Mouse (Mus musculus) kidney, embryonic 16.5 days (tissue): ENCODE measurements at regions not wholly inside any gene's neighbourhood (a gene's known extent, or its start where the extent isn't known, plus 50 kb on each side); places are given as distances from the start of the nearest gene placed in this dataset.

ENCODE experiments used
- ATAC-seq: fragments of 200-750 bp; cut with Nextera tagmentation; 2 replicates; pipeline ENCODE4 v1.8.0; 2017; ENCODE audit warnings: moderate TSS enrichment; ENCODE audit not compliant: low FRiP score, low TSS enrichment
- H3K27ac ChIP-seq: fragments of 300-500 bp; sonication (generic); 2 replicates; pipeline ENCODE4 v1.5.1; 2014; ENCODE audit warnings: low read length
- H3K27me3 ChIP-seq: fragments of 300-500 bp; sonication (generic); 2 replicates; pipeline ENCODE4 v1.6.1; 2014; ENCODE audit warnings: low read length, control low read depth, mixed read lengths; ENCODE audit not compliant: insufficient read depth
- H3K36me3 ChIP-seq: fragments of 300-500 bp; sonication (generic); 2 replicates; pipeline ENCODE4 v1.6.1; 2014; ENCODE audit warnings: low read length, control low read depth, mixed read lengths; ENCODE audit not compliant: insufficient read depth
- H3K4me1 ChIP-seq: fragments of 300-500 bp; sonication (generic); 2 replicates; pipeline ENCODE4 v1.6.1; 2014; ENCODE audit warnings: low read length, control low read depth, mixed read lengths; ENCODE audit not compliant: insufficient read depth
- H3K4me2 ChIP-seq: fragments of 300-500 bp; sonication (generic); replicated peaks from 2 replicates; pipeline ENCODE4 v1.6.1; 2014; ENCODE audit warnings: low read depth, low read length
- H3K4me3 ChIP-seq: fragments of 300-500 bp; sonication (generic); 2 replicates; pipeline ENCODE4 v1.5.1; 2014; ENCODE audit warnings: mild to moderate bottlenecking, low read length
- H3K9ac ChIP-seq: fragments of 300-500 bp; sonication (generic); replicated peaks from 2 replicates; pipeline ENCODE4 v1.6.1; 2014; ENCODE audit warnings: low read length
- H3K9me3 ChIP-seq: fragments of 300-500 bp; sonication (generic); 2 replicates; pipeline ENCODE4 v1.6.1; 2016; ENCODE audit warnings: low read length, control low read depth
- WGBS: fragments of 180-500 bp; shearing (Covaris S2); extraction: QIAGEN DNeasy Blood & Tissue Kit; methylation state at CpG from one replicate; pipeline ENCODE4 v1.1.7; 2014; 5-methylcytosine and 5-hydroxymethylcytosine counted together

- H3K9me3 ChIP-seq, result no peaks in the 10 kb centered on the region
- H3K27ac ChIP-seq, result no peak overlapping the region
- 53% methylated on average over 3 of the region's 3 CpGs for WGBS
- no peak overlapping the region for H3K9ac ChIP-seq
- no peaks in the 10 kb centered on the region for H3K36me3 ChIP-seq
- no peaks in the 10 kb centered on the region for H3K27me3 ChIP-seq
- no peak overlapping the region for H3K4me2 ChIP-seq
- H3K4me3 ChIP-seq, result no peak overlapping the region
- ATAC-seq, result no peak
- no peaks in the 10 kb centered on the region for H3K4me1 ChIP-seq
These were observed 203.1 kb downstream of the Gm9733 start for GRCm38 (mm10) chr3:15128960-15129359.

GRCm38 (mm10) chr3:15129729-15130369 lies 202.3 kb downstream of the Gm9733 start:
- H3K9ac ChIP-seq, result no peak overlapping the region
- H3K4me2 ChIP-seq, result no peak overlapping the region
- no peak for ATAC-seq
- no peaks in the 10 kb centered on the region for H3K9me3 ChIP-seq
- H3K4me3 ChIP-seq, result no peak overlapping the region
- H3K27me3 ChIP-seq, result no peaks in the 10 kb centered on the region
- no peaks in the 10 kb centered on the region for H3K4me1 ChIP-seq
- 87% methylated on average over 9 of the region's 9 CpGs for WGBS
- no peak overlapping the region for H3K27ac ChIP-seq
- H3K36me3 ChIP-seq, result no peaks in the 10 kb centered on the region

- Histone ChIP-seq H3K27me3 (no peaks in the 10 kb centered on the region), H3K9me3 (no peaks in the 10 kb centered on the region), H3K36me3 (no peaks in the 10 kb centered on the region), H3K9ac (no peak overlapping the region), H3K4me1 (no peaks in the 10 kb centered on the region), H3K27ac (no peak overlapping the region), H3K4me3 (no peak overlapping the region), H3K4me2 (no peak overlapping the region)
- WGBS, result 26% methylated on average over 5 of the region's 5 CpGs
- peak; percentile 83 for ATAC-seq
These were observed 200.0 kb downstream of the Gm9733 start for GRCm38 (mm10) chr3:15132136-15132535.

GRCm38 (mm10) chr3:15139550-15139949 lies 192.6 kb downstream of the Gm9733 start:
- H3K9ac ChIP-seq, result no peak overlapping the region
- H3K27me3 ChIP-seq, result no peaks in the 10 kb centered on the region
- no peak overlapping the region for H3K4me2 ChIP-seq
- H3K9me3 ChIP-seq, result no peaks in the 10 kb centered on the region
- no peak overlapping the region for H3K27ac ChIP-seq
- H3K4me3 ChIP-seq, result no peak overlapping the region
- no peak for ATAC-seq
- H3K36me3 ChIP-seq, result no peaks in the 10 kb centered on the region
- 85% methylated on average over 1 of the region's 1 CpGs for WGBS
- H3K4me1 ChIP-seq, result no peaks in the 10 kb centered on the region

- no peaks in the 10 kb centered on the region for H3K9me3 ChIP-seq
- H3K9ac ChIP-seq, result no peak overlapping the region
- H3K36me3 ChIP-seq, result no peaks in the 10 kb centered on the region
- H3K27ac ChIP-seq, result no peak overlapping the region
- no peak overlapping the region for H3K4me3 ChIP-seq
- no peak for ATAC-seq
- WGBS, result 44% methylated on average over 1 of the region's 1 CpGs
- no peaks in the 10 kb centered on the region for H3K4me1 ChIP-seq
- H3K4me2 ChIP-seq, result no peak overlapping the region
- no peaks in the 10 kb centered on the region for H3K27me3 ChIP-seq
These were observed 178.4 kb downstream of the Gm9733 start for GRCm38 (mm10) chr3:15153710-15154109.

- no peaks in the 10 kb centered on the region for H3K27me3 ChIP-seq
- H3K4me2 ChIP-seq, result no peak overlapping the region
- H3K9me3 ChIP-seq, result no peaks in the 10 kb centered on the region
- no peak overlapping the region for H3K4me3 ChIP-seq
- ATAC-seq, result no peak
- WGBS, result 79% methylated on average over 3 of the region's 3 CpGs
- no peak overlapping the region for H3K9ac ChIP-seq
- H3K27ac ChIP-seq, result no peak overlapping the region
- H3K4me1 ChIP-seq, result no peaks in the 10 kb centered on the region
- H3K36me3 ChIP-seq, result no peaks in the 10 kb centered on the region
These were observed 177.9 kb downstream of the Gm9733 start for GRCm38 (mm10) chr3:15154153-15154552.

- Histone ChIP-seq H3K9ac (no peak overlapping the region), H3K4me1 (no peaks in the 10 kb centered on the region), H3K27me3 (no peaks in the 10 kb centered on the region), H3K4me2 (no peak overlapping the region), H3K27ac (no peak overlapping the region), H3K36me3 (no peaks in the 10 kb centered on the region), H3K4me3 (no peak overlapping the region), H3K9me3 (no peaks in the 10 kb centered on the region)
- ATAC-seq, result no peak
- WGBS, result 84% methylated on average over 4 of the region's 4 CpGs
These were observed 175.4 kb downstream of the Gm9733 start for GRCm38 (mm10) chr3:15156681-15157080.

- no peaks in the 10 kb centered on the region for H3K4me1 ChIP-seq
- H3K9ac ChIP-seq, result no peak overlapping the region
- no peak overlapping the region for H3K4me2 ChIP-seq
- H3K27me3 ChIP-seq, result no peaks in the 10 kb centered on the region
- ATAC-seq, result no peak
- no peaks in the 10 kb centered on the region for H3K36me3 ChIP-seq
- H3K4me3 ChIP-seq, result no peak overlapping the region
- no peak overlapping the region for H3K27ac ChIP-seq
- H3K9me3 ChIP-seq, result no peaks in the 10 kb centered on the region
- 94% methylated on average over 1 of the region's 1 CpGs for WGBS
These were observed 174.3 kb downstream of the Gm9733 start for GRCm38 (mm10) chr3:15157842-15158241.

GRCm38 (mm10) chr3:15158926-15159325 lies 173.2 kb downstream of the Gm9733 start:
- Histone ChIP-seq H3K4me3 (no peak overlapping the region), H3K27ac (no peak overlapping the region), H3K9ac (no peak overlapping the region), H3K4me1 (no peaks in the 10 kb centered on the region), H3K27me3 (no peaks in the 10 kb centered on the region), H3K4me2 (no peak overlapping the region), H3K9me3 (no peaks in the 10 kb centered on the region), H3K36me3 (no peaks in the 10 kb centered on the region)
- 90% methylated on average over 8 of the region's 8 CpGs for WGBS
- no peak for ATAC-seq

- peak; percentile 63; the same call in 1 of the 2 replicates for ATAC-seq
- H3K4me3 ChIP-seq, result no peak overlapping the region
- H3K27ac ChIP-seq, result no peak overlapping the region
- no peaks in the 10 kb centered on the region for H3K9me3 ChIP-seq
- no peak overlapping the region for H3K9ac ChIP-seq
- no peak overlapping the region for H3K4me2 ChIP-seq
- no peaks in the 10 kb centered on the region for H3K36me3 ChIP-seq
- no peaks in the 10 kb centered on the region for H3K27me3 ChIP-seq
- H3K4me1 ChIP-seq, result no peaks in the 10 kb centered on the region
- 79% methylated on average over 7 of the region's 8 CpGs for WGBS
These were observed 172.0 kb downstream of the Gm9733 start for GRCm38 (mm10) chr3:15159965-15160714.
